Mouse (Mus musculus) stomach, postnatal 0 days (tissue): ENCODE results near the gene Cdc14a. TPM values are rescaled to one million over a fixed set of nuclear protein-coding genes. Genes with fewer than 3 reads are reported as not detected.

Experiments used
- ATAC-seq: fragments of 200-750 bp; cut with Nextera tagmentation; 2 replicates; pipeline ENCODE4 v1.8.0; 2017; ENCODE audit not compliant: low FRiP score, low TSS enrichment
- DNase-seq: peaks from one replicate; pipeline ENCODE4 v3.0.0-alpha.2; 2016; ENCODE audit warnings: low spot score
- H3K27ac ChIP-seq: fragments of 300-500 bp; sonication (generic); replicated peaks from 2 replicates; pipeline ENCODE4 v1.5.1; 2014; ENCODE audit warnings: mild to moderate bottlenecking, control low read depth
- H3K27me3 ChIP-seq: fragments of 300-500 bp; sonication (generic); 2 replicates; pipeline ENCODE4 v1.6.1; 2014; ENCODE audit warnings: low read length; ENCODE audit not compliant: control insufficient read depth, insufficient read depth
- H3K36me3 ChIP-seq: fragments of 300-500 bp; sonication (generic); 2 replicates; pipeline ENCODE4 v1.6.1; 2014; ENCODE audit warnings: low read length, mixed read lengths; ENCODE audit not compliant: control insufficient read depth, insufficient read depth
- H3K4me1 ChIP-seq: fragments of 300-500 bp; sonication (generic); replicated peaks from 2 replicates; pipeline ENCODE4 v1.6.1; 2014; ENCODE audit warnings: antibody characterized with exemption; ENCODE audit not compliant: control insufficient read depth, insufficient read depth
- H3K4me2 ChIP-seq: fragments of 300-500 bp; sonication (generic); replicated peaks from 2 replicates; pipeline ENCODE4 v1.6.1; 2014; ENCODE audit warnings: low read depth, mild to moderate bottlenecking, control low read depth, moderate library complexity
- H3K4me3 ChIP-seq: fragments of 300-500 bp; sonication (generic); 2 replicates; pipeline ENCODE4 v1.5.1; 2014; ENCODE audit warnings: low read depth, low read length, control low read depth
- H3K9ac ChIP-seq: fragments of 300-500 bp; sonication (generic); 2 replicates; pipeline ENCODE4 v1.6.1; 2014; ENCODE audit warnings: mild to moderate bottlenecking, low read length, control low read depth, mixed read lengths
- H3K9me3 ChIP-seq: fragments of 300-500 bp; sonication (generic); 2 replicates; pipeline ENCODE4 v1.6.1; 2016; ENCODE audit warnings: low read length; ENCODE audit not compliant: control insufficient read depth
- CTCF ChIP-seq: IDR thresholded peaks from 2 replicates; pipeline ENCODE4 v1.5.1; 2016; ENCODE audit warnings: antibody characterized with exemption, low read depth, mild to moderate bottlenecking, moderate library complexity
- EP300 ChIP-seq: optimal IDR thresholded peaks from 2 replicates; pipeline ENCODE3; 2016; ENCODE audit warnings: antibody characterized with exemption
- WGBS: fragments of 180-500 bp; shearing (Covaris S2); extraction: QIAGEN DNeasy Blood & Tissue Kit; methylation state at CpG from one replicate; pipeline ENCODE4 v1.1.7; 2014; 5-methylcytosine and 5-hydroxymethylcytosine counted together
- polyA plus RNA-seq: library from polyadenylated mRNA; unstranded; fragments of >200 nt; fragmentation: Nextera tagmentation; extraction: Ambion mirVana; gene quantifications from 2 replicates; pipeline ENCODE4 v1.2.1, GENCODE M21; 2015

The Cdc14a gene
- polyA plus RNA-seq, 1 experiment from 2014 or later = 4.6 TPM

GRCm38 (mm10) chr3:116345245-116345644 is 78.6 kb downstream of the Cdc14a start:
- no peaks in the 10 kb centered on the region for H3K9me3 ChIP-seq

GRCm38 (mm10) chr3:116342251-116342650 is 81.6 kb downstream of the Cdc14a start:
- 88% methylated on average over 5 of the region's 5 CpGs for WGBS
- no peaks in the 10 kb centered on the region for H3K27me3 ChIP-seq
- H3K9ac ChIP-seq = no peak overlapping the region
- no peak for DNase-seq
- no peak overlapping the region for H3K27ac ChIP-seq
- H3K4me2 ChIP-seq = no peak overlapping the region
- no peak for ATAC-seq
- no peaks in the 10 kb centered on the region for H3K9me3 ChIP-seq
- no peaks in the 10 kb centered on the region for H3K4me1 ChIP-seq
- H3K36me3 ChIP-seq = no peaks in the 10 kb centered on the region
- TF ChIP-seq CTCF = no peak
- no peak for TF ChIP-seq EP300
- no peak overlapping the region for H3K4me3 ChIP-seq

More at GRCm38 (mm10) chr3:116345245-116345644, 78.6 kb downstream of the Cdc14a start:
- ATAC-seq (no peak), DNase-seq (no peak)
- TF ChIP-seq EP300 (no peak), CTCF (no peak)
- WGBS = 70% methylated on average over 11 of the region's 11 CpGs
- Histone ChIP-seq H3K4me1 (no peaks in the 10 kb centered on the region), H3K9ac (no peak overlapping the region), H3K4me2 (no peak overlapping the region), H3K27ac (no peak overlapping the region), H3K36me3 (no peaks in the 10 kb centered on the region), H3K4me3 (no peak overlapping the region), H3K27me3 (no peaks in the 10 kb centered on the region)

GRCm38 (mm10) chr3:116340950-116341624 is 82.7 kb downstream of the Cdc14a start:
- Histone ChIP-seq H3K27ac (peak overlapping the region; percentile 10; the same call in 1 of the 2 replicates), H3K9ac (no peak overlapping the region), H3K4me3 (peak overlapping the region; percentile 12; the same call in 1 of the 2 replicates), H3K36me3 (no peaks in the 10 kb centered on the region), H3K27me3 (no peaks in the 10 kb centered on the region), H3K9me3 (no peaks in the 10 kb centered on the region), H3K4me1 (no peaks in the 10 kb centered on the region), H3K4me2 (peak overlapping the region; percentile 21; the same call in 1 of the 2 replicates)
- WGBS = 41% methylated on average over 19 of the region's 19 CpGs
- ATAC-seq = peak; percentile 89
- TF ChIP-seq CTCF (peak; percentile 97), EP300 (no peak)
- peak; percentile 84 for DNase-seq

GRCm38 (mm10) chr3:116340281-116340680 is 83.6 kb downstream of the Cdc14a start:
- Histone ChIP-seq H3K36me3 (no peaks in the 10 kb centered on the region), H3K4me3 (no peak overlapping the region), H3K9ac (no peak overlapping the region), H3K27me3 (no peaks in the 10 kb centered on the region), H3K4me1 (no peaks in the 10 kb centered on the region), H3K9me3 (no peaks in the 10 kb centered on the region), H3K4me2 (no peak overlapping the region), H3K27ac (0 out of 2 replicates have a peak overlapping the region, but pooled peaks have one; percentile 5)
- TF ChIP-seq CTCF (no peak), EP300 (no peak)
- DNase-seq = peak; percentile 51
- WGBS = 55% methylated on average over 8 of the region's 8 CpGs
- ATAC-seq = peak; percentile 38; the same call in 1 of the 2 replicates

GRCm38 (mm10) chr3:116338616-116339015 is 85.2 kb downstream of the Cdc14a start:
- Histone ChIP-seq H3K4me3 (no peak overlapping the region), H3K4me2 (no peak overlapping the region), H3K4me1 (no peaks in the 10 kb centered on the region), H3K27ac (no peak overlapping the region), H3K36me3 (no peaks in the 10 kb centered on the region), H3K9me3 (no peaks in the 10 kb centered on the region), H3K27me3 (no peaks in the 10 kb centered on the region), H3K9ac (no peak overlapping the region)
- ATAC-seq = no peak
- DNase-seq = no peak
- WGBS = 60% methylated on average over 6 of the region's 6 CpGs
- TF ChIP-seq CTCF (no peak), EP300 (no peak)

GRCm38 (mm10) chr3:116337840-116338239 is 86.0 kb downstream of the Cdc14a start:
- no peak overlapping the region for H3K9ac ChIP-seq
- ATAC-seq = no peak

More at GRCm38 (mm10) chr3:116337840-116338239, 86.0 kb downstream of the Cdc14a start:
- 68% methylated on average over 5 of the region's 5 CpGs for WGBS
- TF ChIP-seq EP300 (no peak), CTCF (no peak)
- Histone ChIP-seq H3K9me3 (no peaks in the 10 kb centered on the region), H3K27ac (no peak overlapping the region), H3K36me3 (no peaks in the 10 kb centered on the region), H3K4me2 (no peak overlapping the region), H3K4me3 (no peak overlapping the region), H3K27me3 (no peaks in the 10 kb centered on the region), H3K4me1 (no peaks in the 10 kb centered on the region)
- no peak for DNase-seq
